Mouse (Mus musculus): ENCODE data around the gene Mgl2.

The Mgl2 gene

GRCm38 (mm10) chr11:70171847-70172246, 41.7 kb downstream of the Mgl2 start:
- DNase-seq, result peak; percentile 44

GRCm38 (mm10) chr11:70172298-70172697, 42.2 kb downstream of the Mgl2 start:
- DNase-seq, result no peak

- DNase-seq, result no peak
These were observed 44.4 kb downstream of the Mgl2 start for GRCm38 (mm10) chr11:70174491-70174890.

- no peak for DNase-seq
These were observed 47.5 kb downstream of the Mgl2 start for GRCm38 (mm10) chr11:70177647-70178046.

- DNase-seq, result peak; percentile 34
These were observed 48.2 kb downstream of the Mgl2 start for GRCm38 (mm10) chr11:70178311-70178710.

- DNase-seq, result no peak
These were observed 48.6 kb downstream of the Mgl2 start for GRCm38 (mm10) chr11:70178756-70179155.

GRCm38 (mm10) chr11:70179401-70179800, 49.3 kb downstream of the Mgl2 start:
- DNase-seq, result no peak

GRCm38 (mm10) chr11:70180496-70180895, 50.4 kb downstream of the Mgl2 start:
- no peak for DNase-seq

- no peak for DNase-seq
These were observed 55.0 kb downstream of the Mgl2 start for GRCm38 (mm10) chr11:70185120-70185519.
